Mouse (Mus musculus) lung, postnatal 25 days (tissue): ENCODE results near the gene 2410137M14Rik.
"Not testable (repeated sequence)": the region's sequence is repeated elsewhere in the genome, so short reads cannot be mapped to it uniquely, and the experiment has no call there.

Experiments
- DNase-seq: peaks from one replicate; pipeline ENCODE4 v3.0.0; 2022; ENCODE audit warnings: low spot score

Gene 2410137M14Rik

GRCm38 (mm10) chr17:36981221-36981813, at the start of gene 2410137M14Rik:
Gene 2410137M14Rik (minus strand): TSS chr17:36981237.
- DNase-seq = no peak

- DNase-seq = no peak
These were observed 48.1 kb upstream of the 2410137M14Rik start for GRCm38 (mm10) chr17:37029162-37029561.

- DNase-seq = peak; percentile 88
These were observed 47.7 kb upstream of the 2410137M14Rik start for GRCm38 (mm10) chr17:37028683-37029120.

- no peak for DNase-seq
These were observed 47.2 kb upstream of the 2410137M14Rik start for GRCm38 (mm10) chr17:37028212-37028611.

GRCm38 (mm10) chr17:37027486-37027885, 46.4 kb upstream of the 2410137M14Rik start:
- no peak for DNase-seq

GRCm38 (mm10) chr17:37026425-37026824, 45.4 kb upstream of the 2410137M14Rik start:
- no peak for DNase-seq

GRCm38 (mm10) chr17:37022628-37023576, 41.9 kb upstream of the 2410137M14Rik start, which contains the start of gene Mog:
Gene Mog (minus strand): TSS chr17:37023398.
- no peak for DNase-seq

GRCm38 (mm10) chr17:37019242-37019641, 38.2 kb upstream of the 2410137M14Rik start:
- not testable (repeated sequence) for DNase-seq

- DNase-seq = no peak
These were observed 37.3 kb upstream of the 2410137M14Rik start for GRCm38 (mm10) chr17:37018328-37018727.

- DNase-seq = no peak
These were observed 35.3 kb upstream of the 2410137M14Rik start for GRCm38 (mm10) chr17:37016333-37016732.

GRCm38 (mm10) chr17:37012141-37012540, 31.1 kb upstream of the 2410137M14Rik start:
- no peak for DNase-seq

- no peak for DNase-seq
These were observed 30.7 kb upstream of the 2410137M14Rik start for GRCm38 (mm10) chr17:37011719-37012118.

- DNase-seq = no peak
These were observed 28.5 kb upstream of the 2410137M14Rik start for GRCm38 (mm10) chr17:37009460-37010042.

- DNase-seq = no peak
These were observed 27.1 kb upstream of the 2410137M14Rik start for GRCm38 (mm10) chr17:37008161-37008560.

- DNase-seq = no peak
These were observed 22.3 kb upstream of the 2410137M14Rik start for GRCm38 (mm10) chr17:37003366-37003765.

GRCm38 (mm10) chr17:37002364-37003330, 21.6 kb upstream of the 2410137M14Rik start:
- DNase-seq = peak; percentile 80

- no peak for DNase-seq
These were observed 19.8 kb upstream of the 2410137M14Rik start, which contains the start of gene Zfp57 for GRCm38 (mm10) chr17:37000863-37001262. Gene Zfp57 (plus strand): TSS chr17:37001163.

- DNase-seq = no peak
These were observed 17.4 kb upstream of the 2410137M14Rik start for GRCm38 (mm10) chr17:36998477-36998876.

GRCm38 (mm10) chr17:36997033-36997735, 16.1 kb upstream of the 2410137M14Rik start:
- DNase-seq = peak; percentile 77

- no peak for DNase-seq
These were observed 14.4 kb upstream of the 2410137M14Rik start for GRCm38 (mm10) chr17:36995448-36995847.

- no peak for DNase-seq
These were observed 13.5 kb upstream of the 2410137M14Rik start for GRCm38 (mm10) chr17:36994528-36994927.
